Mouse (Mus musculus) embryonic facial prominence, embryonic 15.5 days (tissue): ENCODE measurements around the gene 4921524J17Rik. TPM values are rescaled to one million over a fixed set of nuclear protein-coding genes. Genes with fewer than 3 reads are reported as not detected.

Experiments used
- ATAC-seq: fragments of 200-750 bp; cut with Nextera tagmentation; 2 replicates; pipeline ENCODE4 v1.8.0; 2017; ENCODE audit warnings: low read depth, moderate TSS enrichment; ENCODE audit not compliant: insufficient number of reproducible peaks, low FRiP score, low TSS enrichment
- H3K27ac ChIP-seq: fragments of 300-500 bp; sonication (generic); replicated peaks from 2 replicates; pipeline ENCODE4 v1.5.1; 2015; ENCODE audit warnings: mild to moderate bottlenecking, inconsistent platforms
- H3K27me3 ChIP-seq: fragments of 300-500 bp; sonication (generic); 2 replicates; pipeline ENCODE4 v1.6.1; 2015; ENCODE audit warnings: inconsistent platforms
- H3K36me3 ChIP-seq: fragments of 300-500 bp; sonication (generic); 2 replicates; pipeline ENCODE4 v1.6.1; 2015; ENCODE audit warnings: mild to moderate bottlenecking, inconsistent platforms
- H3K4me1 ChIP-seq: fragments of 300-500 bp; sonication (generic); 2 replicates; pipeline ENCODE4 v1.6.1; 2015; ENCODE audit warnings: inconsistent platforms
- H3K4me2 ChIP-seq: fragments of 300-500 bp; sonication (generic); replicated peaks from 2 replicates; pipeline ENCODE4 v1.6.1; 2015; ENCODE audit warnings: mild to moderate bottlenecking, inconsistent platforms
- H3K4me3 ChIP-seq: fragments of 300-500 bp; sonication (generic); replicated peaks from 2 replicates; pipeline ENCODE4 v1.5.1; 2015; ENCODE audit warnings: mild to moderate bottlenecking, inconsistent platforms
- H3K9ac ChIP-seq: fragments of 300-500 bp; sonication (generic); 2 replicates; pipeline ENCODE4 v1.6.1; 2015; ENCODE audit warnings: inconsistent platforms
- H3K9me3 ChIP-seq: fragments of 300-500 bp; sonication (generic); replicated peaks from 2 replicates; pipeline ENCODE4 v1.6.1; 2016; ENCODE audit warnings: inconsistent platforms
- WGBS: fragments of 180-500 bp; shearing (Covaris S2); methylation state at CpG from one replicate; pipeline ENCODE4 v1.1.7; 2015; 5-methylcytosine and 5-hydroxymethylcytosine counted together
- polyA plus RNA-seq: library from polyadenylated mRNA; unstranded; fragments of >200 nt; fragmentation: Nextera tagmentation; extraction: Ambion mirVana; gene quantifications from 2 replicates; pipeline ENCODE4 v1.2.1, GENCODE M21; 2015

Gene 4921524J17Rik
- polyA plus RNA-seq, 1 experiment from 2014 or later: 50.8 TPM

- H3K36me3 ChIP-seq: no peaks in the 10 kb centered on the region
Measured at GRCm38 (mm10) chr8:85441564-85441963, 8.9 kb upstream of the 4921524J17Rik start.

GRCm38 (mm10) chr8:85435736-85436135, 3.1 kb upstream of the 4921524J17Rik start:
- no peaks in the 10 kb centered on the region for H3K36me3 ChIP-seq
- H3K27me3 ChIP-seq: no peaks in the 10 kb centered on the region
- no peak for ATAC-seq
- peaks cover 7% of the 10 kb centered on the region; the same call in 1 of the 2 replicates for H3K4me1 ChIP-seq
- H3K9ac ChIP-seq: no peak overlapping the region
- H3K4me2 ChIP-seq: no peak overlapping the region
- H3K9me3 ChIP-seq: no peaks in the 10 kb centered on the region
- no peak overlapping the region for H3K4me3 ChIP-seq
- H3K27ac ChIP-seq: no peak overlapping the region
- WGBS: 60% methylated on average over 5 of the region's 5 CpGs

More at GRCm38 (mm10) chr8:85441564-85441963, 8.9 kb upstream of the 4921524J17Rik start:
- H3K27ac ChIP-seq: no peak overlapping the region
- no peak for ATAC-seq
- H3K4me2 ChIP-seq: no peak overlapping the region
- H3K27me3 ChIP-seq: no peaks in the 10 kb centered on the region
- H3K9me3 ChIP-seq: no peaks in the 10 kb centered on the region
- 46% methylated on average over 5 of the region's 5 CpGs for WGBS
- no peak overlapping the region for H3K9ac ChIP-seq
- H3K4me1 ChIP-seq: no peaks in the 10 kb centered on the region
- no peak overlapping the region for H3K4me3 ChIP-seq

- no peak for ATAC-seq
- Histone ChIP-seq H3K36me3 (no peaks in the 10 kb centered on the region), H3K4me3 (no peak overlapping the region), H3K4me2 (no peak overlapping the region), H3K4me1 (peaks cover 10% of the 10 kb centered on the region), H3K27me3 (no peaks in the 10 kb centered on the region), H3K27ac (no peak overlapping the region), H3K9ac (no peak overlapping the region), H3K9me3 (no peaks in the 10 kb centered on the region)
- WGBS: 74% methylated on average over 12 of the region's 12 CpGs
Measured at GRCm38 (mm10) chr8:85434817-85435216, 2.2 kb upstream of the 4921524J17Rik start.

GRCm38 (mm10) chr8:85433017-85433393, 372 bp upstream of the 4921524J17Rik start:
- Histone ChIP-seq H3K36me3 (no peaks in the 10 kb centered on the region), H3K4me1 (peaks cover 20% of the 10 kb centered on the region), H3K9me3 (no peaks in the 10 kb centered on the region), H3K4me3 (peak overlapping the region; percentile 85), H3K4me2 (peak overlapping the region; percentile 54), H3K27me3 (no peaks in the 10 kb centered on the region), H3K9ac (no peak overlapping the region), H3K27ac (peak overlapping the region; percentile 95)
- WGBS: 1% methylated on average over 6 of the region's 6 CpGs
- peak; percentile 39 for ATAC-seq

GRCm38 (mm10) chr8:85431281-85432167, 1.1 kb downstream of the 4921524J17Rik start:
- H3K27ac ChIP-seq: peak overlapping the region; percentile 95

GRCm38 (mm10) chr8:85430801-85431200, 1.8 kb downstream of the 4921524J17Rik start:
- Histone ChIP-seq H3K36me3 (no peaks in the 10 kb centered on the region), H3K27me3 (no peaks in the 10 kb centered on the region), H3K9me3 (no peaks in the 10 kb centered on the region), H3K4me2 (peak overlapping the region; percentile 54), H3K9ac (no peak overlapping the region), H3K4me1 (peaks cover 26% of the 10 kb centered on the region), H3K4me3 (peak overlapping the region; percentile 85), H3K27ac (peak overlapping the region; percentile 72)
- WGBS: 17% methylated on average over 3 of the region's 3 CpGs
- ATAC-seq: no peak

More at GRCm38 (mm10) chr8:85431281-85432167, 1.1 kb downstream of the 4921524J17Rik start:
- Histone ChIP-seq H3K9ac (peak overlapping the region; percentile 74; the same call in 1 of the 2 replicates), H3K4me3 (peak overlapping the region; percentile 85), H3K27me3 (no peaks in the 10 kb centered on the region), H3K4me1 (peaks cover 24% of the 10 kb centered on the region), H3K36me3 (no peaks in the 10 kb centered on the region), H3K4me2 (peak overlapping the region; percentile 54), H3K9me3 (no peaks in the 10 kb centered on the region)
- ATAC-seq: no peak
- WGBS: 3% methylated on average over 10 of the region's 10 CpGs

GRCm38 (mm10) chr8:85429219-85429618, 3.4 kb downstream of the 4921524J17Rik start:
- Histone ChIP-seq H3K4me2 (peak overlapping the region; percentile 17; the same call in 1 of the 2 replicates), H3K4me3 (no peak overlapping the region), H3K27ac (no peak overlapping the region; the same call in 1 of the 2 replicates), H3K9ac (no peak overlapping the region), H3K36me3 (no peaks in the 10 kb centered on the region), H3K27me3 (no peaks in the 10 kb centered on the region), H3K9me3 (no peaks in the 10 kb centered on the region), H3K4me1 (peaks cover 28% of the 10 kb centered on the region)
- WGBS: 20% methylated on average over 4 of the region's 4 CpGs
- no peak for ATAC-seq

- ATAC-seq: no peak
- H3K27me3 ChIP-seq: no peaks in the 10 kb centered on the region
- H3K4me1 ChIP-seq: peaks cover 28% of the 10 kb centered on the region
- H3K27ac ChIP-seq: no peak overlapping the region
- no peaks in the 10 kb centered on the region for H3K9me3 ChIP-seq
- 78% methylated on average over 4 of the region's 4 CpGs for WGBS
- no peak overlapping the region for H3K4me2 ChIP-seq
- no peak overlapping the region for H3K4me3 ChIP-seq
- H3K36me3 ChIP-seq: no peaks in the 10 kb centered on the region
- no peak overlapping the region for H3K9ac ChIP-seq
Measured at GRCm38 (mm10) chr8:85427026-85427425, 5.6 kb downstream of the 4921524J17Rik start.

- ATAC-seq: no peak
- Histone ChIP-seq H3K4me1 (0 out of 2 replicates have a peak, but pooled peaks cover 4% of the 10 kb centered on the region), H3K36me3 (0 out of 2 replicates have a peak, but pooled peaks cover 8% of the 10 kb centered on the region), H3K9ac (no peak overlapping the region), H3K27ac (no peak overlapping the region), H3K4me2 (no peak overlapping the region), H3K4me3 (no peak overlapping the region), H3K27me3 (no peaks in the 10 kb centered on the region), H3K9me3 (no peaks in the 10 kb centered on the region)
- 94% methylated on average over 1 of the region's 1 CpGs for WGBS
Measured at GRCm38 (mm10) chr8:85421329-85421728, 11.3 kb downstream of the 4921524J17Rik start.

- Histone ChIP-seq H3K27ac (no peak overlapping the region), H3K4me3 (no peak overlapping the region), H3K27me3 (no peaks in the 10 kb centered on the region), H3K4me1 (no peaks in the 10 kb centered on the region), H3K9ac (no peak overlapping the region), H3K36me3 (no peaks in the 10 kb centered on the region; the same call in 1 of the 2 replicates), H3K9me3 (no peaks in the 10 kb centered on the region), H3K4me2 (no peak overlapping the region)
- WGBS: 66% methylated on average over 3 of the region's 3 CpGs
- no peak for ATAC-seq
Measured at GRCm38 (mm10) chr8:85408526-85408925, 24.1 kb downstream of the 4921524J17Rik start.

GRCm38 (mm10) chr8:85408053-85408505, 24.6 kb downstream of the 4921524J17Rik start:
- 55% methylated on average over 7 of the region's 7 CpGs for WGBS
- ATAC-seq: 0 out of 2 replicates have a peak, but pooled peaks have one; percentile 19
- H3K4me3 ChIP-seq: no peak overlapping the region

More at GRCm38 (mm10) chr8:85408053-85408505, 24.6 kb downstream of the 4921524J17Rik start:
- Histone ChIP-seq H3K9me3 (no peaks in the 10 kb centered on the region), H3K27me3 (no peaks in the 10 kb centered on the region), H3K9ac (no peak overlapping the region), H3K4me2 (no peak overlapping the region), H3K4me1 (no peaks in the 10 kb centered on the region), H3K36me3 (no peaks in the 10 kb centered on the region; the same call in 1 of the 2 replicates), H3K27ac (no peak overlapping the region)
